Mouse (Mus musculus) embryonic facial prominence, embryonic 12.5 days (tissue): ENCODE data around the gene Cdnf. TPM values are rescaled to one million over a fixed set of nuclear protein-coding genes. Genes with fewer than 3 reads are reported as not detected.

ENCODE experiments used
- ATAC-seq: fragments of 200-750 bp; cut with Nextera tagmentation; 2 replicates; pipeline ENCODE4 v1.8.0; 2017; ENCODE audit not compliant: insufficient number of reproducible peaks, insufficient read depth, low FRiP score, low TSS enrichment
- H3K27ac ChIP-seq: fragments of 300-500 bp; sonication (generic); 2 replicates; pipeline ENCODE4 v1.5.1; 2016; ENCODE audit warnings: mild to moderate bottlenecking
- H3K27me3 ChIP-seq: fragments of 300-500 bp; sonication (generic); 2 replicates; pipeline ENCODE4 v1.6.1; 2016; ENCODE audit warnings: mild to moderate bottlenecking, moderate library complexity
- H3K36me3 ChIP-seq: fragments of 300-500 bp; sonication (generic); 2 replicates; pipeline ENCODE4 v1.6.1; 2016; ENCODE audit warnings: mild to moderate bottlenecking
- H3K4me1 ChIP-seq: fragments of 300-500 bp; sonication (generic); 2 replicates; pipeline ENCODE4 v1.6.1; 2016
- H3K4me2 ChIP-seq: fragments of 300-500 bp; sonication (generic); replicated peaks from 2 replicates; pipeline ENCODE4 v1.6.1; 2016; ENCODE audit warnings: mild to moderate bottlenecking, moderate library complexity
- H3K4me3 ChIP-seq: fragments of 300-500 bp; sonication (generic); 2 replicates; pipeline ENCODE4 v1.5.1; 2016; ENCODE audit warnings: mild to moderate bottlenecking
- H3K9ac ChIP-seq: fragments of 300-500 bp; sonication (generic); 2 replicates; pipeline ENCODE4 v1.6.1; 2016; ENCODE audit warnings: mild to moderate bottlenecking, moderate library complexity
- H3K9me3 ChIP-seq: fragments of 300-500 bp; sonication (generic); 2 replicates; pipeline ENCODE4 v1.6.1; 2016; ENCODE audit warnings: mild to moderate bottlenecking, moderate library complexity
- WGBS: fragments of 180-500 bp; shearing (Covaris S2); methylation state at CpG from one replicate; pipeline ENCODE4 v1.1.7; 2016; 5-methylcytosine and 5-hydroxymethylcytosine counted together
- polyA plus RNA-seq: library from polyadenylated mRNA; unstranded; fragments of >200 nt; fragmentation: Nextera tagmentation; extraction: Ambion mirVana; gene quantifications from 2 replicates; pipeline ENCODE4 v1.2.1, GENCODE M21; 2016

The Cdnf gene
- polyA plus RNA-seq, 1 experiment from 2014 or later: 0.05 TPM

GRCm38 (mm10) chr2:3522558-3522957, 9.7 kb downstream of the Cdnf start:
- H3K9me3 ChIP-seq: no peaks in the 10 kb centered on the region
- no peak for ATAC-seq
- H3K36me3 ChIP-seq: no peaks in the 10 kb centered on the region
- no peaks in the 10 kb centered on the region for H3K4me1 ChIP-seq
- WGBS: 81% methylated on average over 4 of the region's 4 CpGs
- no peak overlapping the region for H3K4me2 ChIP-seq
- no peak overlapping the region for H3K4me3 ChIP-seq
- H3K9ac ChIP-seq: no peak overlapping the region
- no peaks in the 10 kb centered on the region for H3K27me3 ChIP-seq
- H3K27ac ChIP-seq: no peak overlapping the region

- H3K27ac ChIP-seq: no peak overlapping the region
- WGBS: 83% methylated on average over 6 of the region's 6 CpGs
- no peak overlapping the region for H3K4me3 ChIP-seq
- no peaks in the 10 kb centered on the region for H3K9me3 ChIP-seq
- no peaks in the 10 kb centered on the region for H3K4me1 ChIP-seq
- H3K9ac ChIP-seq: no peak overlapping the region
- H3K36me3 ChIP-seq: no peaks in the 10 kb centered on the region
- H3K4me2 ChIP-seq: no peak overlapping the region
- ATAC-seq: no peak
- H3K27me3 ChIP-seq: no peaks in the 10 kb centered on the region
These were observed 13.5 kb downstream of the Cdnf start for GRCm38 (mm10) chr2:3526288-3526687.

GRCm38 (mm10) chr2:3541307-3542079, 28.7 kb downstream of the Cdnf start:
- Histone ChIP-seq H3K4me1 (peaks cover 5% of the 10 kb centered on the region; the same call in 1 of the 2 replicates), H3K9me3 (no peaks in the 10 kb centered on the region), H3K9ac (no peak overlapping the region), H3K4me3 (no peak overlapping the region), H3K36me3 (no peaks in the 10 kb centered on the region), H3K27me3 (no peaks in the 10 kb centered on the region), H3K27ac (no peak overlapping the region), H3K4me2 (no peak overlapping the region)
- 71% methylated on average over 9 of the region's 9 CpGs for WGBS
- ATAC-seq: no peak

- no peak for ATAC-seq
- Histone ChIP-seq H3K4me2 (no peak overlapping the region), H3K4me3 (no peak overlapping the region), H3K4me1 (peaks cover 5% of the 10 kb centered on the region; the same call in 1 of the 2 replicates), H3K27me3 (no peaks in the 10 kb centered on the region), H3K27ac (no peak overlapping the region), H3K9me3 (no peaks in the 10 kb centered on the region), H3K36me3 (no peaks in the 10 kb centered on the region), H3K9ac (no peak overlapping the region)
- 74% methylated on average over 2 of the region's 2 CpGs for WGBS
These were observed 33.2 kb downstream of the Cdnf start for GRCm38 (mm10) chr2:3546055-3546454.

GRCm38 (mm10) chr2:3546588-3546987, 33.8 kb downstream of the Cdnf start:
- no peak overlapping the region for H3K4me3 ChIP-seq
- no peaks in the 10 kb centered on the region for H3K36me3 ChIP-seq
- H3K27me3 ChIP-seq: no peaks in the 10 kb centered on the region
- no peaks in the 10 kb centered on the region for H3K9me3 ChIP-seq
- no peak overlapping the region for H3K9ac ChIP-seq
- ATAC-seq: no peak
- H3K27ac ChIP-seq: no peak overlapping the region
- H3K4me1 ChIP-seq: peaks cover 5% of the 10 kb centered on the region; the same call in 1 of the 2 replicates
- WGBS: 2% methylated on average over 4 of the region's 4 CpGs
- H3K4me2 ChIP-seq: no peak overlapping the region

- no peak within 1 kb of the TSS for H3K9ac ChIP-seq
- no peaks in the 10 kb centered on the region for H3K4me1 ChIP-seq
- H3K27me3 ChIP-seq: no peaks in the 10 kb centered on the region
- H3K27ac ChIP-seq: no peak within 1 kb of the TSS
- 57% methylated on average over 12 of the region's 12 CpGs for WGBS
- H3K9me3 ChIP-seq: no peaks in the 10 kb centered on the region
- no peak within 1 kb of the TSS for H3K4me2 ChIP-seq
- no peak for ATAC-seq
- H3K4me3 ChIP-seq: no peak within 1 kb of the TSS
- H3K36me3 ChIP-seq: no peaks in the 10 kb centered on the region
These were observed 57.4 kb downstream of the Cdnf start, which contains the start of gene Fam107b for GRCm38 (mm10) chr2:3570186-3570585. Gene Fam107b, plus strand, starts transcription at chr2:3570488.

GRCm38 (mm10) chr2:3570606-3571005, 57.8 kb downstream of the Cdnf start:
- H3K27ac ChIP-seq: no peak overlapping the region
- no peak overlapping the region for H3K4me3 ChIP-seq
- no peaks in the 10 kb centered on the region for H3K4me1 ChIP-seq
- no peak for ATAC-seq
- H3K27me3 ChIP-seq: no peaks in the 10 kb centered on the region
- H3K9ac ChIP-seq: no peak overlapping the region
- no peak overlapping the region for H3K4me2 ChIP-seq
- no peaks in the 10 kb centered on the region for H3K36me3 ChIP-seq
- H3K9me3 ChIP-seq: no peaks in the 10 kb centered on the region
- 85% methylated on average over 11 of the region's 11 CpGs for WGBS

GRCm38 (mm10) chr2:3573883-3574282, 61.1 kb downstream of the Cdnf start:
- 82% methylated on average over 7 of the region's 7 CpGs for WGBS
- Histone ChIP-seq H3K9me3 (no peaks in the 10 kb centered on the region), H3K27ac (no peak overlapping the region), H3K36me3 (no peaks in the 10 kb centered on the region), H3K4me1 (no peaks in the 10 kb centered on the region), H3K4me3 (no peak overlapping the region), H3K4me2 (no peak overlapping the region), H3K27me3 (no peaks in the 10 kb centered on the region), H3K9ac (no peak overlapping the region)
- no peak for ATAC-seq

- Histone ChIP-seq H3K9ac (no peak overlapping the region), H3K36me3 (no peaks in the 10 kb centered on the region), H3K4me2 (no peak overlapping the region), H3K9me3 (no peaks in the 10 kb centered on the region), H3K27me3 (no peaks in the 10 kb centered on the region), H3K4me3 (no peak overlapping the region), H3K27ac (no peak overlapping the region), H3K4me1 (no peaks in the 10 kb centered on the region)
- 95% methylated on average over 1 of the region's 1 CpGs for WGBS
- ATAC-seq: no peak
These were observed 62.3 kb downstream of the Cdnf start for GRCm38 (mm10) chr2:3575140-3575539.

Other genes with a start within 250 kb of the Cdnf start
- gene Nmt2, start 228.8 kb upstream of the Cdnf start, polyA plus RNA-seq: 44.0 and 45.1 TPM in 2 replicates
- 17.9 and 19.4 TPM in 2 replicates for gene Rpp38, start 180.4 kb upstream of the Cdnf start, polyA plus RNA-seq
- 0.79 and 1.7 TPM in 2 replicates for gene Acbd7, start 176.9 kb upstream of the Cdnf start, polyA plus RNA-seq
- gene Olah, start 115.8 kb upstream of the Cdnf start, polyA plus RNA-seq: not detected in 2 replicates
- gene Meig1, start 90.4 kb upstream of the Cdnf start, polyA plus RNA-seq: 1.3 TPM in 1 of 2 replicates, not detected in the other
- 7.1 and 7.6 TPM in 2 replicates for gene Dclre1c, start 88.9 kb upstream of the Cdnf start, polyA plus RNA-seq
- gene Suv39h2, start 38.0 kb upstream of the Cdnf start, polyA plus RNA-seq: 28.5 and 31.2 TPM in 2 replicates
- 8.2 and 9.3 TPM in 2 replicates for gene Gm45902, start 240 bp upstream of the Cdnf start, polyA plus RNA-seq
- gene Hspa14, start 216 bp upstream of the Cdnf start, polyA plus RNA-seq: 104 and 105 TPM in 2 replicates
- 39.6 and 43.9 TPM in 2 replicates for gene Fam107b, start 57.5 kb downstream of the Cdnf start, polyA plus RNA-seq